Mouse (Mus musculus) CH12.LX (cell line): ENCODE measurements at regions not wholly inside any gene's neighbourhood (a gene's known extent, or its start where the extent isn't known, plus 50 kb on each side); places are given as distances from the start of the nearest gene placed in this dataset.

Experiments used
- DNase-seq: peaks from one replicate; pipeline ENCODE4 v3.0.0-alpha.2; 2013; ENCODE audit errors: extremely low read depth
- H3K27ac ChIP-seq: 2 replicates; pipeline ENCODE4 v1.5.1; 2012; ENCODE audit warnings: low read depth, mild to moderate bottlenecking, control low read depth, moderate library complexity; ENCODE audit not compliant: insufficient read depth
- H3K27me3 ChIP-seq: replicated peaks from 2 replicates; pipeline ENCODE3; 2012; ENCODE audit warnings: inconsistent platforms
- H3K36me3 ChIP-seq, 2 experiments: replicated peaks in 1 of 2; 2 replicates each; pipeline versions ENCODE3 to v1.6.1; 2012; ENCODE audit warnings: inconsistent platforms in 1 of 2, low read length in 1 of 2, mild to moderate bottlenecking in 1 of 2, mixed read lengths in 1 of 2, moderate library complexity in 1 of 2; ENCODE audit not compliant: control insufficient read depth in 1 of 2, insufficient read depth in 1 of 2
- H3K4me1 ChIP-seq, 2 experiments: 2 replicates each; pipeline ENCODE4 v1.6.1; 2012; ENCODE audit warnings: inconsistent platforms in 1 of 2, moderate library complexity in 1 of 2; ENCODE audit not compliant: insufficient read depth in 2 of 2, control insufficient read depth in 1 of 2
- H3K4me2 ChIP-seq: 2 replicates; pipeline ENCODE4 v1.6.1; 2012; ENCODE audit warnings: low read depth, mild to moderate bottlenecking, control low read depth; ENCODE audit not compliant: poor library complexity, insufficient read depth, severe bottlenecking
- H3K4me3 ChIP-seq, 3 experiments: fragments of 150-350 bp in 1 of 3; sonication (generic) in 1 of 3; replicated peaks in 1 of 3; 2 replicates each; pipeline versions ENCODE3 to v1.5.1; 2011 to 2012; ENCODE audit warnings: low read depth in 2 of 3, low read length in 2 of 3, mild to moderate bottlenecking in 2 of 3, moderate library complexity in 2 of 3, control low read depth in 1 of 3, improper control_type of control experiment in 1 of 3, inconsistent platforms in 1 of 3, mixed read lengths in 1 of 3; ENCODE audit not compliant: poor library complexity in 1 of 3
- H3K79me2 ChIP-seq: replicated peaks from 2 replicates; pipeline ENCODE4 v1.6.1; 2012; ENCODE audit warnings: mild to moderate bottlenecking, moderate library complexity; ENCODE audit not compliant: control insufficient read depth, poor library complexity, insufficient read depth, severe bottlenecking; ENCODE audit errors: extremely low read depth
- H3K9ac ChIP-seq: 2 replicates; pipeline ENCODE4 v1.6.1; 2012; ENCODE audit warnings: low read depth, mild to moderate bottlenecking, control low read depth, moderate library complexity; ENCODE audit not compliant: insufficient read depth
- H3K9me3 ChIP-seq: replicated peaks from 2 replicates; pipeline ENCODE3; 2012; ENCODE audit warnings: low read length, inconsistent platforms, mixed read lengths
- BHLHE40 ChIP-seq: IDR thresholded peaks from 2 replicates; pipeline ENCODE4 v1.6.1; 2011; ENCODE audit warnings: mild to moderate bottlenecking, low read depth, low read length, improper control_type of control experiment
- ELF1 ChIP-seq: IDR thresholded peaks from 2 replicates; pipeline ENCODE4 v1.6.1; 2014; ENCODE audit warnings: low read depth, mild to moderate bottlenecking, inconsistent platforms, low read length, improper control_type of control experiment
- EP300 ChIP-seq: IDR thresholded peaks from 2 replicates; pipeline ENCODE4 v1.6.1; 2011; ENCODE audit warnings: low read length, improper control_type of control experiment
- JUN ChIP-seq: IDR thresholded peaks from 2 replicates; pipeline ENCODE4 v1.6.1; 2011; ENCODE audit warnings: low read depth, mild to moderate bottlenecking, low read length, improper control_type of control experiment, moderate library complexity; ENCODE audit not compliant: insufficient read depth
- JUND ChIP-seq: conservative IDR thresholded peaks from 2 replicates; pipeline ENCODE4 v1.6.1; 2011; ENCODE audit warnings: low read depth, low read length, improper control_type of control experiment
- MAFK ChIP-seq: IDR thresholded peaks from 2 replicates; pipeline ENCODE4 v1.6.1; 2011; ENCODE audit warnings: low read length, improper control_type of control experiment; ENCODE audit not compliant: insufficient replicate concordance
- MAZ ChIP-seq: IDR thresholded peaks from 2 replicates; pipeline ENCODE4 v1.6.1; 2012; ENCODE audit warnings: low read depth, mild to moderate bottlenecking, inconsistent platforms, low read length, improper control_type of control experiment, moderate library complexity
- PAX5 ChIP-seq: IDR thresholded peaks from 2 replicates; pipeline ENCODE4 v1.6.1; 2012; ENCODE audit warnings: low read length, inconsistent platforms, mixed read lengths
- POLR2A ChIP-seq: IDR thresholded peaks from 2 replicates; pipeline ENCODE4 v1.6.1; 2011; ENCODE audit warnings: low read depth, mild to moderate bottlenecking, improper control_type of control experiment, low read length
- TCF12 ChIP-seq: IDR thresholded peaks from 2 replicates; pipeline ENCODE4 v1.6.1; 2014; ENCODE audit warnings: low read depth, mild to moderate bottlenecking, inconsistent platforms, low read length, improper control_type of control experiment
- USF2 ChIP-seq: conservative IDR thresholded peaks from 2 replicates; pipeline ENCODE4 v1.6.1; 2011; ENCODE audit warnings: low read depth, low read length, improper control_type of control experiment
- ZKSCAN1 ChIP-seq: IDR thresholded peaks from 2 replicates; pipeline ENCODE4 v1.6.1; 2012; ENCODE audit warnings: low read depth, inconsistent platforms, low read length, improper control_type of control experiment, borderline replicate concordance
- dilution Hi-C: fragments of 300-500 bp; cut with MboI; formaldehyde crosslinking; loops from 2 replicates; pipeline ENCODE4 v1.14.3; 2020; ENCODE audit warnings: low sequenced_read_pairs; ENCODE audit not compliant: extremely low pct_unique_long_range_greater_than_20kb, extremely low pct_ligation_motif_present
- in situ Hi-C: fragments of 300-500 bp; cut with MboI; formaldehyde crosslinking; loops from 3 replicates; pipeline ENCODE4 v1.14.3; 2019; ENCODE audit warnings: low sequenced_read_pairs, low pct_ligation_motif_present, low pct_unique_long_range_greater_than_20kb, mixed read lengths

DNA sequence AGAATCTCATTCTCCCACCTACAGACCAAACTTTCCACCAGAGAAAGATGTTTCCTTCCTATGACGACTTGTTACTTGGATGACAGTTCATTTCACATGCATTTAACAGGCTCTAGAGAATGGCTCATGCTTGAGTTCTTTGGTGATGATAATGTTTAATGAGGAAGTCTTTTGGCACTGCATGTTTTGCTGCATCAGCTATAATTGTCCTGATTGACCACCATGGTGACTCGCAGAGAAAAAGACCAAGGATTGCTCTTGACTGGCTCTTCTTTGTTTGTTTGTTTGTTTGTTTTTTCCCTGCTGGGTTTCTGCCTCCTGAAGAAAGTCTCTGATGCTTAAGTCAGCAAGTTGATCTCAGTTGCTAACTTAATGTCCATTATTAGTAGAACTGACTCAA lies 129.8 kb upstream of the Bcl6 start:
- no peaks in the 10 kb centered on the region for H3K36me3 ChIP-seq
- in situ Hi-C loops = no loop called here
- no peaks in the 10 kb centered on the region for H3K4me1 ChIP-seq
- DNase-seq = no peak
- H3K4me3 ChIP-seq = no peak overlapping the region
- no peak overlapping the region for H3K9ac ChIP-seq
- H3K27ac ChIP-seq = no peak overlapping the region
- TF ChIP-seq EP300 (no peak), MAFK (0 out of 2 replicates have a peak, but pooled peaks have one; percentile 61)
- no peaks in the 10 kb centered on the region for H3K79me2 ChIP-seq
- H3K4me2 ChIP-seq = no peak overlapping the region
- dilution Hi-C loops = no loop called here
- no peaks in the 10 kb centered on the region for H3K9me3 ChIP-seq
- H3K27me3 ChIP-seq = no peaks in the 10 kb centered on the region

DNA sequence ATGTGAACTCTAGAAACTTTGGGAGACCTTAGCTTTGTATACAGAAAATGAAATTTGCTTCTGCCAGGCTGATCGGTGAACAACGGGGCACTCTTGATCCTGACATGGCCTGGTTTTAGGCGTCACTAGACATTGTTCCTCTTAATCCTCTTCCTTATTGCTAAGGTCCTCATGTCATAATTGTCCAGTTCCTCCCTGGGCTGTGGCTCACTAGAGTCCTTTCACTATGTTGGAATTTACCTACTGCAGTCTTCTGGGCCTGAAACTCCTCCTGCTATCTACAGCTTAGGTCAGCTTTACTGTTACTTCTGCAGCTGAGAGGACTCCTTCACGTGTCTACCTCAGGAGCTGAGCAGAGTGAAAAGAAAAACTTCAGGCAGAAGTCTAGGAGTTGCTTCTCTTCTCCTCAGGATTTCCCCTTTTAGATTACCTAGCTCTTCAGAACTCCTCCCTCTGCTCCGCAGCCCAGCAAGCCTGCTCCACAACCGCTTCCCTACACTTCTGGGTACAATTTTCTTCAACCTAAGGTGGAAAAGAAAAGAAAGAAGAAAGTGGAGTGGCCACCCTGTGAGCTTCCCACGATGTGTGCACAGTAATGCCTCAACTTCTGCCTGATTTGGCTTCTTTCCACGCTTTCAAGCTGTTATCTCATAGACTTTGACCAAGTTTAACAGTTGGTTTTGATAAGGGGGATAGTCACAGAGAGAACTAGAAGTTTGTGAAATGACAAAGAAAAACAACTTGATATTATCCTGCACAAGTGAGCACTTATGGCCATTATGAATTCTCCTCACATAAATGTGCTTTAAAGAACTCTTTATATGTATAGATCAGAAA lies 114.4 kb upstream of the Bcl6 start:
- no peaks in the 10 kb centered on the region for H3K4me1 ChIP-seq
- in situ Hi-C loops = no loop called here
- H3K79me2 ChIP-seq = no peaks in the 10 kb centered on the region
- H3K9me3 ChIP-seq = peaks cover 5% of the 10 kb centered on the region
- DNase-seq = no peak
- H3K27me3 ChIP-seq = peaks cover 3% of the 10 kb centered on the region
- H3K27ac ChIP-seq = no peak overlapping the region
- no peak overlapping the region for H3K4me2 ChIP-seq
- dilution Hi-C loops = no loop called here
- TF ChIP-seq USF2 (no peak), JUND (no peak), ELF1 (no peak), JUN (no peak)
- no peak overlapping the region for H3K9ac ChIP-seq
- no peaks in the 10 kb centered on the region for H3K36me3 ChIP-seq
- no peak overlapping the region for H3K4me3 ChIP-seq

GRCm38 (mm10) chr16:24097596-24097995 lies 108.9 kb upstream of the Bcl6 start:
- in situ Hi-C loops = no loop called here
- H3K27me3 ChIP-seq = no peaks in the 10 kb centered on the region

More at GRCm38 (mm10) chr16:24097596-24097995, 108.9 kb upstream of the Bcl6 start:
- peaks cover 5% of the 10 kb centered on the region for H3K9me3 ChIP-seq
- H3K4me2 ChIP-seq = no peak overlapping the region
- dilution Hi-C loops = no loop called here
- no peak for DNase-seq
- no peak for TF ChIP-seq BHLHE40
- no peak for TF ChIP-seq POLR2A
- no peak for TF ChIP-seq PAX5
- TF ChIP-seq TCF12 = no peak
- no peak for TF ChIP-seq EP300
- TF ChIP-seq ZKSCAN1 = no peak
- TF ChIP-seq MAZ = no peak
- no peak overlapping the region for H3K4me3 ChIP-seq
- no peak overlapping the region for H3K27ac ChIP-seq
- H3K36me3 ChIP-seq = no peaks in the 10 kb centered on the region
- no peak overlapping the region for H3K9ac ChIP-seq
- H3K4me1 ChIP-seq = no peaks in the 10 kb centered on the region
- H3K79me2 ChIP-seq = no peaks in the 10 kb centered on the region
